Mouse (Mus musculus): ENCODE measurements around the gene Elfn2. TPM values are rescaled to one million over a fixed set of nuclear protein-coding genes. Genes with fewer than 3 reads are reported as not detected.

Elfn2 gene
- 9.8 and 10.6 TPM in 2 replicates for polyA plus RNA-seq (2015; fragmentation: Nextera tagmentation; extraction: Ambion mirVana)

DNA sequence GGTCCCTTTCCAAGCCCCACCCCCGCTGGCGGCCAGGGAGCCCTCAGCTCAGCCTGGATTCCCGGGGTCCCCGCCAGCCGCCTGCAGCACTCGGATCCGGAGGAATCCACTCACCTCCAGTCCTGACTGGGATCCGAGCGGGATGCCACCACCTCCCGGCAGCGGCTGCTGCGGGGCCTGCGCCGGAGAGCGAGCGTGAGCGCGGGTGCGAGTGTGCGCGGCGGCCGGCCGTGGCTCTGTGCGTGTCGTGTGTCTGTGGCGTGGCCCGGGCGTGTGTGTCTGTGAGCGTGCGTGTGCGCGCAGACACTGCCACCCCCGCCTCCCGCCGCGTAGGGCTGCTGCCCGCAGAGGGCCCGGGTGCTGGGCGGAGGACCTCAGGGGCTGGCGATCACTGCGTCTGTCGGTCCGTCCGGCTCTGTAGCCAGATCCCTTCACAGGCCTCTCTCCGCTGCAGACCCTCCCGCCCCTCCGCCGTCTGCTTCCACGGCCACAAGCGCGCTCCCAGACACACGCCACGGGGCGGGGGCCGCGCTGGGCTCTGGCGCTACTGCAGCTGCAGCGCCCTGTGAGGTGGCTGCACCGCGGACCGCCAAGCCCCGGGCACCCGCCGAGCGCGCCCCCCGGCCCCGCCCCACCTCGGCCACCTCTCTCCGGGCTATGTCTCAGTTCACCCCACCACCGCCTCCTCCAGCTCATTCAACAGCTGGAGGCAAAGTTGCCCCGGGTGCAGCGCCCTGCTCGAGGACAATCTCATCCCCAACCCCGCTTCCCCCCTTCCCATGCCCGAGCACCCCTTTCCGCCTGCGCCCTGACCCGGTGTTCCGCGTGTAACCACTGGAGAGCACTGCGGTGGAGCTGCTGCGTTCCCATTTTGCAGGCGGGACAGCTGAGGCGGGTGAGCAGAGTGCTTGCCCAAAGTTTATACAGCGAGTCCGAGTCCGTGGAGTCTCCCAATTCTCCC, at the start of gene Elfn2:
Gene Elfn2 (minus strand): TSS at position 482 of the 961 bp plus-strand sequence.
- H3K4me3 ChIP-seq (replicated peaks) = peak within 1 kb of the TSS; percentile 63
- no peaks in the 10 kb centered on the region for H3K9me3 ChIP-seq (replicated peaks)
- H3K9ac ChIP-seq (replicated peaks) = peak within 1 kb of the TSS; percentile 82
- peak within 1 kb of the TSS; percentile 88 for H3K4me2 ChIP-seq
- 2% methylated on average over 86 of the region's 89 CpGs for WGBS
- H3K4me1 ChIP-seq = peaks cover 58% of the 10 kb centered on the region
- peaks cover 29% of the 10 kb centered on the region for H3K27me3 ChIP-seq (replicated peaks)
- H3K27ac ChIP-seq (replicated peaks) = peak within 1 kb of the TSS; percentile 85
- no peaks in the 10 kb centered on the region for H3K36me3 ChIP-seq
- peak; percentile 68 for ATAC-seq (ENCODE audit: low FRiP score)

DNA sequence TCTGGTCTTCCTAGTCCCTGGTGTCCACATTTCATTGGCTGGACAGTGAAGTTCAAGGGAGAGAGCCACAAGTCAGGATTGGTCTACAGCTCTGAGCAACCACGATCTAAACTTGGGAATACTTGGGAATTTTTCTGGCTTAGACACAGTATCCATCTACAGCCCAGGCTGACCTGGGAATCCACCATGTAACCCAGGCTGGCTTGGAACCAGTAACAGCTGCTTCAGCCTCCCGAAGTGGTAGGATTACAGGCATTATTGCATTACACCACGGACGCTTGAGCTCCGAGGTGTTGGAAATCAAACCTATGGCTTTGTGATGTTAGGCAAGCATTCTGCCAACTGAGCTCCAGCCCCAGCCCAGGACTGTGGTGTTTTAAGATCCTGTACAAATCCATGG, 45.1 kb upstream of the Elfn2 start:
- Histone ChIP-seq H3K4me1 (peaks cover 12% of the 10 kb centered on the region), H3K4me2 (no peak overlapping the region), H3K9ac (replicated peaks) (no peak overlapping the region), H3K27me3 (replicated peaks) (no peaks in the 10 kb centered on the region), H3K36me3 (no peaks in the 10 kb centered on the region), H3K9me3 (replicated peaks) (no peaks in the 10 kb centered on the region), H3K27ac (replicated peaks) (no peak overlapping the region), H3K4me3 (replicated peaks) (no peak overlapping the region)
- WGBS = 78% methylated on average over 5 of the region's 5 CpGs
- no peak for ATAC-seq (ENCODE audit: low FRiP score)

DNA sequence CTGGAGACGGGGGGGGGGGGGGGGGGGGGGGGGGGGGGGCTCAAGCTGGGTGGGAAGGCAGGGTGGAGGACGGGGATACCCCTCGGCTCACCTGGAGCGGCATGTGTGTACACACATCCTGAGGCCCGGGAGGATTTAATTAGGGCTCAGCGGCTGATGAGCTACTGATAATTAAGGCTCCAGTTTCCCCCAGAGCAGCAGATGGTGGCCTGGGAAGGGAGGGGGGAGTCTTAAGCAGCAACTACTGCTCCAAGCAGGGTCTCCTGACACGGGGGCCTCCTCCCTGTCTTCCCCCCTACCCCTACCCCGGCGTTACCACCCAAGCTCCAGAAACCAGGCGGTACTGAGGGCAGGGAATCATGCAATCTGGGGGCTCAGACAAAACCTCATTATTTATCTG, 44.6 kb upstream of the Elfn2 start:
- ATAC-seq (ENCODE audit: low FRiP score) = no peak
- no peak overlapping the region for H3K27ac ChIP-seq (replicated peaks)
- 28% methylated on average over 7 of the region's 10 CpGs for WGBS
- no peaks in the 10 kb centered on the region for H3K36me3 ChIP-seq
- no peak overlapping the region for H3K4me3 ChIP-seq (replicated peaks)
- H3K4me1 ChIP-seq = peaks cover 12% of the 10 kb centered on the region
- H3K9ac ChIP-seq (replicated peaks) = no peak overlapping the region
- no peaks in the 10 kb centered on the region for H3K9me3 ChIP-seq (replicated peaks)
- H3K4me2 ChIP-seq = no peak overlapping the region
- H3K27me3 ChIP-seq (replicated peaks) = no peaks in the 10 kb centered on the region

DNA sequence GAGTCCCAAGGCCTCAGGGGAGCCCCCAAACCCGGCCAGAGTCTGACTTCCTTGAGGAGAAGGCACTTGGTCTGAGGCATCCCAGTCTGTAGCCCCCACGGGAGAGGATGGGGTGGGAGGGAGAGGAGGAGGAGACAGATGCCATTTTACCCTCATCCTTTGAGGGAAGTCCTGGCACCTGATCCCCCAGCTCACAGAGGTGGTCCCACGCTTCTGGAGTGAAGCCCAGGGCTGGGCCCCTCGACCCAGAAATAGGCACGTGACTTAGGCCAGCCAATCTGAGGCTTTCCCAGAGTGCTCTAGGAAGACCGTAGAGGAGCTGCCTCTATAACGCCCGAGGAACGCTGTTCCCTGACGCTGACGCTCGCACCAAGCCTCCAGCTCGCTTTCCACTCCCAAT, 42.5 kb upstream of the Elfn2 start:
- Histone ChIP-seq H3K4me3 (replicated peaks) (no peak overlapping the region), H3K36me3 (no peaks in the 10 kb centered on the region), H3K4me1 (peaks cover 9% of the 10 kb centered on the region), H3K4me2 (no peak overlapping the region), H3K27me3 (replicated peaks) (no peaks in the 10 kb centered on the region), H3K9ac (replicated peaks) (no peak overlapping the region), H3K27ac (replicated peaks) (no peak overlapping the region), H3K9me3 (replicated peaks) (no peaks in the 10 kb centered on the region)
- WGBS = 82% methylated on average over 13 of the region's 13 CpGs
- no peak for ATAC-seq (ENCODE audit: low FRiP score)

DNA sequence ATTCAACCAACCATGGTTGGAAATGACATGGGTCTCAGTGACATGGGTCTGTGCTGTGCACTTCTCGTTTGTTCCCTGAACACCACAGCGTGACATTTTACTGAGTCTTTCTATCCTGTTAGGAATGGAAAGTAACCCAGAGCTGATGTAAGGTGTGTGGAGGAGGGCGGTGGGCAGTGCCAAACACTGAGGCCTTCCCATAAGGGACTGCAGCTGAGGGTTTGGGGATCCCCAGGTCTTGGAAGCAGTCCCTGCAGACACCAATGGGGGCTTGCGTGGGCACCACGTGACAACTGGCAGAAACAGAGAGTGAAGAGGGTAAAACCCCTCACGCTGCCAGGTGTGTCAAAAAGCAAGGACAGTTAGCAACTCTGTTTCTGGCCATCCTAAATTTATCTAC, 39.6 kb upstream of the Elfn2 start:
- H3K4me1 ChIP-seq = peaks cover 8% of the 10 kb centered on the region; the same call in 1 of the 2 replicates
- H3K9me3 ChIP-seq (replicated peaks) = no peaks in the 10 kb centered on the region
- H3K27ac ChIP-seq (replicated peaks) = no peak overlapping the region
- H3K36me3 ChIP-seq = no peaks in the 10 kb centered on the region
- WGBS = 92% methylated on average over 6 of the region's 6 CpGs
- ATAC-seq (ENCODE audit: low FRiP score) = no peak
- no peaks in the 10 kb centered on the region for H3K27me3 ChIP-seq (replicated peaks)
- no peak overlapping the region for H3K4me3 ChIP-seq (replicated peaks)
- H3K4me2 ChIP-seq = no peak overlapping the region
- H3K9ac ChIP-seq (replicated peaks) = no peak overlapping the region

DNA sequence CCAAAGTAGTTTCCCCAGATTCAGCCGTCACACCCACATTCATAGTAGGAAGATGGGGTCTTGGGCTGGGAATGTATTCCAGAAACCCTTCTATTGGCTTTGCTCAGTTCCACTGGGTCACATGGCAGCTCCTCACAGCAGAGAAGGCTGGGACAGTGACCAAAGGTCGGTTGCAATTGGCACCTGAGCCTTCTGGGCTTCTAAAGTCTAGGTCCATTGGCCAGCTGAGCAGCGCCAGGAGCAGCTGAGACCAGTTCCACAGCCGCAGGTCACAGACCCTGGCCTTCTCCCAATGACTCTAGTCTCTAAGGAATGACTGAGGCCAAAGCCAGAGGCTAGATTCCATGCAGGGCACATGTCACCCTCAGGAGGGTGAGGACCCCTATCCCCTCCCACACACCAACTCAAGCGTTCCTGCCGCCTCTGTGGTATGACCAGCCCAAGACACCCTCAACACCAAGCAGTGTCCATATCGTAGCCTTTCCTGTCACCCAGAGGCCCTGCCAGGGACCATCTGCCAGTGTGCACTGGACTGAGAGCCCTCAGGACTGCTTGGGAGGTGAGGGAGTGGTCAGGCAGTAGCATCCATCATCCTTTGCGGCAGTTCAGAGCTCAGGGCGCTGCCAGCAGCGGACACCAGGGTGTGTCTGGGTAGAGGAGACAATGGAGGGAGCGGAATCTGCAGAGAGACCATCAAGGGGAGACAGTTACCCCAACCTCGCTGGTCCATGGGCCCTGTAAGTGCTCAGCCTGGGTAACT, 37.6 kb upstream of the Elfn2 start:
- no peak overlapping the region for H3K4me3 ChIP-seq (replicated peaks)
- no peaks in the 10 kb centered on the region for H3K27me3 ChIP-seq (replicated peaks)
- H3K9me3 ChIP-seq (replicated peaks) = no peaks in the 10 kb centered on the region
- no peak overlapping the region for H3K4me2 ChIP-seq
- H3K36me3 ChIP-seq = no peaks in the 10 kb centered on the region
- H3K9ac ChIP-seq (replicated peaks) = no peak overlapping the region
- ATAC-seq (ENCODE audit: low FRiP score) = no peak
- 77% methylated on average over 12 of the region's 12 CpGs for WGBS
- no peak overlapping the region for H3K27ac ChIP-seq (replicated peaks)
- H3K4me1 ChIP-seq = peaks cover 8% of the 10 kb centered on the region; the same call in 1 of the 2 replicates

DNA sequence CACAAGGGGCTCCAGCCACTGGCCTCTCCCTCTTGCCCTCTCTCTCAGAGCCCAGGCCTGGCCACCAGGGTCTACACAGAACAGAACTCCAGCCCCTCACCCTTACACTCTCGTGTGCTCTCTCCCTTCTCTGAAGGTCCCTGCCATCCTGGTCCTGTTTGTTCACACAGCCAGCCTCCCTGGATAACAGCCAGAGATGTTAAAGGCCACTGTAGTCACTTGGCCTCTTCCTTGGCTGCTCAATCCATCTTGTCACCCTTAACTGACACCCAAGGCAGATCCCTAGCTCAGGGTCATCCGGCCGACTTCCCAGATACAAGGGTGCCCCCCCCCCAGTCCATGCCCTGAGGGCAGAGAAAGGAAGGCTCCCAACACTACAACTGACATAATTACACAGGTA, 36.7 kb upstream of the Elfn2 start:
- Histone ChIP-seq H3K4me1 (peaks cover 16% of the 10 kb centered on the region), H3K9ac (replicated peaks) (no peak overlapping the region), H3K4me2 (no peak overlapping the region), H3K9me3 (replicated peaks) (no peaks in the 10 kb centered on the region), H3K36me3 (no peaks in the 10 kb centered on the region), H3K4me3 (replicated peaks) (no peak overlapping the region), H3K27ac (replicated peaks) (no peak overlapping the region), H3K27me3 (replicated peaks) (no peaks in the 10 kb centered on the region)
- 75% methylated on average over 3 of the region's 3 CpGs for WGBS
- ATAC-seq (ENCODE audit: low FRiP score) = no peak

DNA sequence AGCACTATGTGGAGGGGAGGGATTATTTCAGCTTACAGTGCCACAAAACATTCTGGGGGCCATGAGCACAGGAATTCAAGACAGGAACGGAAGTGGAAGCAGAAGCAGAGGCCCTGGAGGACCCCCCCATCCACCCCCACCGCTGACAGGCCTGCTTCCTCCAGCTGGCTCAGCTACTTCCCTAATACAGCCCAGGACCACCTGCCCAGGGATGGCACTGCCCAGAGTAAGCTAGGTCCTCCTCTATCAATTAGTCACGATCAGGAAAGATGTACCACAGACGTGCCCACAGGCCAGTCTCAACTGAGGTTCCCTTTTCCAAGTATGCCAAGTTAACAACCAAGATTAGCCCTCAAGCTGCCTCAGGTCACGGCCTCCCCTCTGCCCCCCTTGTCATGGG, 35.6 kb upstream of the Elfn2 start:
- Histone ChIP-seq H3K9me3 (replicated peaks) (no peaks in the 10 kb centered on the region), H3K9ac (replicated peaks) (no peak overlapping the region), H3K27me3 (replicated peaks) (no peaks in the 10 kb centered on the region), H3K27ac (replicated peaks) (no peak overlapping the region), H3K4me3 (replicated peaks) (no peak overlapping the region), H3K4me2 (no peak overlapping the region), H3K4me1 (peaks cover 16% of the 10 kb centered on the region), H3K36me3 (no peaks in the 10 kb centered on the region)
- ATAC-seq (ENCODE audit: low FRiP score) = no peak
- WGBS = 72% methylated on average over 5 of the region's 5 CpGs

DNA sequence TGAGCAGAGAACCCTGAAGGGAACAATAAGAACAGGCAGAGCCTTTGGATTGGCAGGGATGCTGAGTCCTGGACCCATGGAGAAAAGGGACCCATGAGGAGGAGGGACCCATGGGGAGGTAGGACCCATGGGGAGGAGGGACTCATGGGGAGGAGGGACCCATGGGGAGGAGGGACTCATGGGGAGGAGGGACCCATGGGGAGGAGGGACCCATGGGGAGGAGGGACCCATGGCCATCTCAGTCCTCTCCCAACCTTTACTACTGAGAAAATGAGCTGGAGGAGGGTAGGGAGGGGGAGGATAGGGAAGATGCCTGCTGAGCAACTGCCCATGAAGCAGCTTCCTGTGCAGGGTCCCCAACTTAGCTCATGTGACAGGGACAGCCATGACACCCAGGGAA, 34.4 kb upstream of the Elfn2 start:
- H3K4me3 ChIP-seq (replicated peaks) = no peak overlapping the region
- H3K27me3 ChIP-seq (replicated peaks) = no peaks in the 10 kb centered on the region
- no peaks in the 10 kb centered on the region for H3K36me3 ChIP-seq
- no peak overlapping the region for H3K27ac ChIP-seq (replicated peaks)
- H3K4me2 ChIP-seq = no peak overlapping the region
- no peak for ATAC-seq (ENCODE audit: low FRiP score)
- H3K9me3 ChIP-seq (replicated peaks) = no peaks in the 10 kb centered on the region
- H3K4me1 ChIP-seq = peaks cover 16% of the 10 kb centered on the region
- no peak overlapping the region for H3K9ac ChIP-seq (replicated peaks)

DNA sequence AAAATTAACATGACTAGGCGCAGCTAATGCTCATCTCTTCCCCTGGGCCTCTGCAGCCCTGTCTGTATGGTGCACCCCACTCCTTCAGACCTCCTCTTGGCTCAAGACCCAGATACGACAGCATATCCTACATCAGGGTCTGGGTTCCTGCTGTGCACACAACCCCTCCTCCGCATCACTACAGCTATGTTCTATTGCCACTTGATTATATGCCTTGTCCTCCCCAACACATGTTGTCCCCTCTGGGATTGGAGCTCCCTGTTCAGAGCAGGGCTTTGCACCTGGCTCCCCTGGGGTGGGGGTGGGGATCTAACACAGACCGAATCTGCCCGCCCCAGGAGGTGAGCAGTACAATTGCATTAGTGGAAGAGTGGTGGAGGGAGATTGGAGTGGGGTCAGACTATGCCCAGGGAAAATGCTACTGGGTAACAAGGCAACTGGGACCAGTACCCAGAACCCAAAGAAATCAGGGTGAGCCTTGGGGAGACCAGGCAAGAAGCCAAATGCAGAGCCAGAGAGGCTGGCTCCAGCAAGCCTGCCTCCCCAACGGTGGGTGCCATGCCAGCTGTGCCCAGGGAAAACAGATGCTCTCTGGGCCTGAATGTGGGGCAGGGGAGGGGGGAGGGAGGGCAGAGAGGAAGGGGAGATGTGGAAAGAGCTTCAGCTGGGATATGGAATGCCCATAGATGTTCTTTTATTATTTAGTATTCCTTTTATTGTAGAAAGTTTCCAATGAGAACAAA, 32.2 kb upstream of the Elfn2 start:
- no peak overlapping the region for H3K9ac ChIP-seq (replicated peaks)
- H3K36me3 ChIP-seq = no peaks in the 10 kb centered on the region
- peaks cover 16% of the 10 kb centered on the region for H3K4me1 ChIP-seq
- peak; percentile 39; the same call in 1 of the 2 replicates for ATAC-seq (ENCODE audit: low FRiP score)
- no peak overlapping the region for H3K4me2 ChIP-seq
- H3K27me3 ChIP-seq (replicated peaks) = no peaks in the 10 kb centered on the region
- WGBS = 37% methylated on average over 6 of the region's 6 CpGs
- H3K4me3 ChIP-seq (replicated peaks) = no peak overlapping the region
- no peaks in the 10 kb centered on the region for H3K9me3 ChIP-seq (replicated peaks)
- H3K27ac ChIP-seq (replicated peaks) = peak overlapping the region; percentile 54

DNA sequence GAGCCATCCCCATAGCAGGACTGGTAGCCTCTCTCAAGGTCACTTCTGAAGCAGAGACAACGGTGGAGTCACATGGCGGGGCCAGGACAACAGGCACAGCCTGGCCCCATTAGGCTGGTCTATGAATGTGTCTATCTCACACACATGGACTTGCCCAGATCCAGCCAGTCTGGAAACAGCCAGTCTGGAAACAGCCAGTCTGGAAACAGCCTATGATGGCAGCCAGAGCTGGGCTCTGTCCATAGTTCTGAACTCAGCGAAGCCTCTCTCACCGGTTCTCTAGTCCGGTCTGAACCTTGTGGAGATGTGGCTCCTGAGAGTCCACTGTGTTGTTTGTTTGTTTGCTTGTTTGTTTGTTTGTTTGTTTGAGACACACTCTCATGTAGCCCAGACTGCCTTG, 31.3 kb upstream of the Elfn2 start:
- WGBS = 56% methylated on average over 5 of the region's 5 CpGs
- Histone ChIP-seq H3K9ac (replicated peaks) (no peak overlapping the region), H3K4me1 (peaks cover 14% of the 10 kb centered on the region), H3K4me2 (no peak overlapping the region), H3K27ac (replicated peaks) (no peak overlapping the region), H3K4me3 (replicated peaks) (no peak overlapping the region), H3K27me3 (replicated peaks) (no peaks in the 10 kb centered on the region), H3K36me3 (no peaks in the 10 kb centered on the region), H3K9me3 (replicated peaks) (no peaks in the 10 kb centered on the region)
- ATAC-seq (ENCODE audit: low FRiP score) = no peak
